Mouse (Mus musculus) liver, embryonic 12.5 days (tissue): ENCODE measurements at regions not wholly inside any gene's neighbourhood (a gene's known extent, or its start where the extent isn't known, plus 50 kb on each side); places are given as distances from the start of the nearest gene placed in this dataset.

Experiments used
- ATAC-seq: fragments of 200-750 bp; cut with Nextera tagmentation; 2 replicates; pipeline ENCODE4 v1.8.0; 2017; ENCODE audit warnings: moderate number of reproducible peaks, mild to moderate bottlenecking, moderate library complexity
- H3K27ac ChIP-seq: fragments of 300-500 bp; sonication (generic); 2 replicates; pipeline ENCODE4 v1.5.1; 2016; ENCODE audit warnings: mild to moderate bottlenecking
- H3K27me3 ChIP-seq: fragments of 300-500 bp; sonication (generic); replicated peaks from 2 replicates; pipeline ENCODE4 v1.6.1; 2016; ENCODE audit warnings: mild to moderate bottlenecking, moderate library complexity
- H3K36me3 ChIP-seq: fragments of 300-500 bp; sonication (generic); 2 replicates; pipeline ENCODE4 v1.6.1; 2016; ENCODE audit warnings: mild to moderate bottlenecking, moderate library complexity
- H3K4me1 ChIP-seq: fragments of 300-500 bp; sonication (generic); 2 replicates; pipeline ENCODE4 v1.6.1; 2016
- H3K4me2 ChIP-seq: fragments of 300-500 bp; sonication (generic); 2 replicates; pipeline ENCODE4 v1.6.1; 2016; ENCODE audit warnings: mild to moderate bottlenecking, moderate library complexity
- H3K4me3 ChIP-seq: fragments of 300-500 bp; sonication (generic); 2 replicates; pipeline ENCODE4 v1.5.1; 2016; ENCODE audit warnings: mild to moderate bottlenecking, moderate library complexity
- H3K9ac ChIP-seq: fragments of 300-500 bp; sonication (generic); 2 replicates; pipeline ENCODE4 v1.6.1; 2016; ENCODE audit warnings: mild to moderate bottlenecking, moderate library complexity
- H3K9me3 ChIP-seq: fragments of 300-500 bp; sonication (generic); replicated peaks from 2 replicates; pipeline ENCODE4 v1.6.1; 2016; ENCODE audit warnings: mild to moderate bottlenecking, moderate library complexity
- WGBS: fragments of 180-500 bp; shearing (Covaris S2); methylation state at CpG from one replicate; pipeline ENCODE4 v1.1.7; 2016; ENCODE audit not compliant: insufficient replicate concordance; 5-methylcytosine and 5-hydroxymethylcytosine counted together

GRCm38 (mm10) chr1:35331602-35332339 lies 482.0 kb downstream of the Plekhb2 start:
- H3K4me3 ChIP-seq, result no peak overlapping the region
- no peak for ATAC-seq
- H3K36me3 ChIP-seq, result no peaks in the 10 kb centered on the region
- H3K27me3 ChIP-seq, result no peaks in the 10 kb centered on the region
- H3K9ac ChIP-seq, result no peak overlapping the region
- no peak overlapping the region for H3K27ac ChIP-seq
- no peaks in the 10 kb centered on the region for H3K9me3 ChIP-seq
- H3K4me1 ChIP-seq, result no peaks in the 10 kb centered on the region
- H3K4me2 ChIP-seq, result no peak overlapping the region
- WGBS, result 66% methylated on average over 9 of the region's 9 CpGs

- Histone ChIP-seq H3K9me3 (no peaks in the 10 kb centered on the region), H3K9ac (no peak overlapping the region), H3K4me1 (no peaks in the 10 kb centered on the region), H3K4me2 (no peak overlapping the region), H3K27ac (no peak overlapping the region), H3K27me3 (no peaks in the 10 kb centered on the region), H3K36me3 (no peaks in the 10 kb centered on the region), H3K4me3 (no peak overlapping the region)
- no peak for ATAC-seq
- 90% methylated on average over 2 of the region's 2 CpGs for WGBS
Measured at GRCm38 (mm10) chr1:35332340-35332684, 482.5 kb downstream of the Plekhb2 start.

GRCm38 (mm10) chr1:35337647-35338046 lies 487.9 kb downstream of the Plekhb2 start:
- H3K4me3 ChIP-seq, result no peak overlapping the region
- no peak for ATAC-seq
- WGBS, result 65% methylated on average over 3 of the region's 3 CpGs
- H3K27me3 ChIP-seq, result no peaks in the 10 kb centered on the region
- no peaks in the 10 kb centered on the region for H3K4me1 ChIP-seq
- no peak overlapping the region for H3K9ac ChIP-seq
- H3K9me3 ChIP-seq, result no peaks in the 10 kb centered on the region
- no peak overlapping the region for H3K4me2 ChIP-seq
- no peak overlapping the region for H3K27ac ChIP-seq
- H3K36me3 ChIP-seq, result no peaks in the 10 kb centered on the region

DNA sequence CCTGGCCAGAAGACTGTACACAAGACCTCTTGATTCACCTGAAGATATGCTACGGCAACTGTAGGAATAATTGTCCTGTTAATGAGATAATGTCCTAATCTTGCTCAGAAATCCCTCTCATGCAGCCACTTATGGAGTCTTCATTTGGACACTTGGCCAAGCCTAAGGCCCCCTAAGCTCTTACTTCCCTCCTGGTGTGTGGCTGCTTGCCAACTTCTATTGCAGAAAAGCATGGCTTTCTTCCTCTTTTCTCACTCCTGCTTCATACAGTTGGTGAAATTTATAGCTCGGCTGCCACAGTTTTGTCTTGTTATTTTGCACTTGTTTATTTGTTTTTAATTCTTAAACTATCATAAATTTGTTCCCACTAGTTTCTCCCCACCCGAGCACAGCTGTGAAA lies 488.4 kb downstream of the Plekhb2 start:
- Histone ChIP-seq H3K4me1 (no peaks in the 10 kb centered on the region), H3K27ac (no peak overlapping the region), H3K27me3 (no peaks in the 10 kb centered on the region), H3K36me3 (no peaks in the 10 kb centered on the region), H3K9ac (no peak overlapping the region), H3K9me3 (no peaks in the 10 kb centered on the region), H3K4me2 (no peak overlapping the region), H3K4me3 (no peak overlapping the region)
- WGBS, result 49% methylated on average over 3 of the region's 3 CpGs
- no peak for ATAC-seq

DNA sequence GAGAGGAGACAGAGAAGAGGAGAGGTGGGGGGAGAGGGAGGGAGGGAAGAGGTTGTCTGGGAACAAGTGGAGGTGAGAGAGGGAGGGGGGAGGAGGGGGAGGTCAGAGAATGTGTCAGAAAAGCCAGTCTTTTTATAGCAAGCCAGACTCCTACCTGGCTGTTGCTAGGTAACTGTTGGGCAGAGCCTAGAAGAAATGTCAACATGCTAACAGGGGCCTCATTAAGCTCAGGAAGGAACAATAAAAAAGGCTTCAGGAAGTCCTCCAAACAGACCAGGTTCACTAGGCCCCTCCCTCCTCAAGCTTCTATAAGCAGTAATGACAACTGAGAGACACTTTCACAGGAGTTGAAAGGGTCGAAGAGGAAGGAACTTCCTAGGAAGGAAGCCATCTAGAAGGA lies 494.8 kb downstream of the Plekhb2 start:
- no peak for ATAC-seq
- Histone ChIP-seq H3K36me3 (no peaks in the 10 kb centered on the region), H3K9me3 (no peaks in the 10 kb centered on the region), H3K4me1 (no peaks in the 10 kb centered on the region), H3K4me3 (no peak overlapping the region), H3K9ac (no peak overlapping the region), H3K4me2 (no peak overlapping the region), H3K27ac (no peak overlapping the region), H3K27me3 (no peaks in the 10 kb centered on the region)
- WGBS, result 41% methylated on average over 1 of the region's 1 CpGs

GRCm38 (mm10) chr1:35348294-35348693 lies 498.5 kb downstream of the Plekhb2 start:
- Histone ChIP-seq H3K4me2 (no peak overlapping the region), H3K4me1 (no peaks in the 10 kb centered on the region), H3K27me3 (no peaks in the 10 kb centered on the region), H3K4me3 (no peak overlapping the region), H3K9ac (no peak overlapping the region), H3K9me3 (no peaks in the 10 kb centered on the region), H3K36me3 (no peaks in the 10 kb centered on the region), H3K27ac (no peak overlapping the region)
- ATAC-seq, result no peak
- 68% methylated on average over 4 of the region's 4 CpGs for WGBS

GRCm38 (mm10) chr1:35358981-35359380 lies 509.2 kb downstream of the Plekhb2 start:
- ATAC-seq, result no peak
- H3K36me3 ChIP-seq, result no peaks in the 10 kb centered on the region
- no peak overlapping the region for H3K4me2 ChIP-seq
- no peak overlapping the region for H3K9ac ChIP-seq
- no peaks in the 10 kb centered on the region for H3K27me3 ChIP-seq
- H3K27ac ChIP-seq, result no peak overlapping the region
- WGBS, result 46% methylated on average over 5 of the region's 5 CpGs
- no peaks in the 10 kb centered on the region for H3K4me1 ChIP-seq
- H3K9me3 ChIP-seq, result no peaks in the 10 kb centered on the region
- no peak overlapping the region for H3K4me3 ChIP-seq

- Histone ChIP-seq H3K36me3 (no peaks in the 10 kb centered on the region), H3K27ac (no peak overlapping the region), H3K9me3 (no peaks in the 10 kb centered on the region), H3K9ac (no peak overlapping the region), H3K4me1 (no peaks in the 10 kb centered on the region), H3K4me2 (no peak overlapping the region), H3K27me3 (no peaks in the 10 kb centered on the region), H3K4me3 (no peak overlapping the region)
- 62% methylated on average over 3 of the region's 3 CpGs for WGBS
- no peak for ATAC-seq
Measured at GRCm38 (mm10) chr1:35361465-35361864, 511.7 kb downstream of the Plekhb2 start.

- ATAC-seq, result no peak
- 55% methylated on average over 3 of the region's 3 CpGs for WGBS
- Histone ChIP-seq H3K36me3 (no peaks in the 10 kb centered on the region), H3K27ac (no peak overlapping the region), H3K4me2 (no peak overlapping the region), H3K4me3 (no peak overlapping the region), H3K27me3 (no peaks in the 10 kb centered on the region), H3K9ac (no peak overlapping the region), H3K4me1 (no peaks in the 10 kb centered on the region), H3K9me3 (no peaks in the 10 kb centered on the region)
Measured at GRCm38 (mm10) chr1:35362836-35363235, 513.1 kb downstream of the Plekhb2 start.

DNA sequence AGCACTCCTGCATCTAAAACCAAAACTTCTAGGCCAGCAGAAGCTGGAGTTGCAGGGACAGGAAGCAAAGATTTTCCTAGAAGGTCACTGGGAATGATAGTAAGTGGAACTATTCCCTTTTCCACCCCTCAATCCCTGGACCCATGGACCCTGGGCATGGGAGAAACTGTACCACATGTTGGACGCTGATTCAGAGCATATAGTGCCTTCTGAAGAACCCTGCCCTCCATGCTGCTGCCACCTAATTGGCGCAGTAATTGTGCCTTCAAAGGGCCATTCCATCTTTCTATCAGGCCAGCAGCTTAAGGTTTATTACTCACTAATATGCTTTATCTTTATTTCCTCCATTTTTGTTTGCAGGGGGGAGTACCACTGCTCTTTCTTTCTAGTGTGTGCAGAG lies 516.8 kb downstream of the Plekhb2 start:
- Histone ChIP-seq H3K27ac (no peak overlapping the region), H3K9me3 (no peaks in the 10 kb centered on the region), H3K36me3 (no peaks in the 10 kb centered on the region), H3K4me3 (no peak overlapping the region), H3K4me2 (no peak overlapping the region), H3K27me3 (no peaks in the 10 kb centered on the region), H3K4me1 (no peaks in the 10 kb centered on the region), H3K9ac (no peak overlapping the region)
- WGBS, result 53% methylated on average over 2 of the region's 2 CpGs
- no peak for ATAC-seq

GRCm38 (mm10) chr1:35372751-35373150 lies 523.0 kb downstream of the Plekhb2 start:
- Histone ChIP-seq H3K4me3 (no peak overlapping the region), H3K9ac (no peak overlapping the region), H3K27ac (no peak overlapping the region), H3K4me1 (no peaks in the 10 kb centered on the region), H3K9me3 (no peaks in the 10 kb centered on the region), H3K4me2 (no peak overlapping the region), H3K36me3 (no peaks in the 10 kb centered on the region), H3K27me3 (no peaks in the 10 kb centered on the region)
- WGBS, result 68% methylated on average over 4 of the region's 4 CpGs
- no peak for ATAC-seq

- Histone ChIP-seq H3K4me1 (no peaks in the 10 kb centered on the region), H3K4me2 (no peak overlapping the region), H3K4me3 (no peak overlapping the region), H3K9ac (no peak overlapping the region), H3K27ac (no peak overlapping the region), H3K36me3 (no peaks in the 10 kb centered on the region), H3K27me3 (no peaks in the 10 kb centered on the region), H3K9me3 (no peaks in the 10 kb centered on the region)
- no peak for ATAC-seq
- 60% methylated on average over 11 of the region's 11 CpGs for WGBS
Measured at GRCm38 (mm10) chr1:35380633-35381385, 531.0 kb downstream of the Plekhb2 start.
